Mouse (Mus musculus) ES-E14 (cell line): ENCODE measurements at regions not wholly inside any gene's neighbourhood (a gene's known extent, or its start where the extent isn't known, plus 50 kb on each side); places are given as distances from the start of the nearest gene placed in this dataset.

Experiments used
- DNase-seq: peaks from one replicate; pipeline ENCODE4 v3.0.0-alpha.2; 2013; ENCODE audit warnings: low read depth, low spot score
- H3K27ac ChIP-seq: 2 replicates; pipeline ENCODE4 v1.5.1; 2012; ENCODE audit warnings: low read depth, mild to moderate bottlenecking, low read length, moderate library complexity, mixed read lengths; ENCODE audit not compliant: poor library complexity, insufficient read depth, severe bottlenecking
- H3K36me3 ChIP-seq: 2 replicates; pipeline ENCODE4 v1.6.1; 2012; ENCODE audit warnings: mild to moderate bottlenecking, low read length, moderate library complexity, mixed read lengths; ENCODE audit not compliant: control insufficient read depth, poor library complexity, insufficient read depth, severe bottlenecking
- H3K4me1 ChIP-seq, 2 experiments: fragments of 150-350 bp in 1 of 2; sonication (generic) in 1 of 2; 2 replicates each; pipeline ENCODE4 v1.6.1; 2012; ENCODE audit warnings: low read length in 2 of 2, mild to moderate bottlenecking in 1 of 2, mixed read lengths in 1 of 2; ENCODE audit not compliant: control insufficient read depth in 2 of 2, insufficient read depth in 2 of 2, poor library complexity in 1 of 2
- H3K4me3 ChIP-seq, 2 experiments: fragments of 150-350 bp in 1 of 2; sonication (generic) in 1 of 2; 2 replicates each; pipeline ENCODE4 v1.5.1; 2012; ENCODE audit warnings: low read length in 2 of 2, low read depth in 1 of 2, mild to moderate bottlenecking in 1 of 2, mixed read lengths in 1 of 2; ENCODE audit not compliant: insufficient read depth in 1 of 2, poor library complexity in 1 of 2, severe bottlenecking in 1 of 2
- H3K9ac ChIP-seq: 2 replicates; pipeline ENCODE4 v1.6.1; 2012; ENCODE audit warnings: low read depth, mild to moderate bottlenecking, low read length, mixed read lengths; ENCODE audit not compliant: poor library complexity, insufficient read depth, severe bottlenecking
- H3K9me3 ChIP-seq: fragments of 150-350 bp; sonication (generic); 2 replicates; pipeline ENCODE4 v1.6.1; 2012; ENCODE audit warnings: low read depth, mild to moderate bottlenecking, low read length; ENCODE audit not compliant: control insufficient read depth, insufficient read depth
- CHD2 ChIP-seq: IDR thresholded peaks from 2 replicates; pipeline ENCODE4 v1.6.1; 2014; ENCODE audit warnings: mild to moderate bottlenecking, low read depth, low read length, inconsistent platforms
- HCFC1 ChIP-seq: IDR thresholded peaks from 2 replicates; pipeline ENCODE4 v1.6.1; 2012; ENCODE audit warnings: low read length, inconsistent platforms, borderline replicate concordance; ENCODE audit not compliant: insufficient read depth
- MAFK ChIP-seq: IDR thresholded peaks from 2 replicates; pipeline ENCODE4 v1.6.1; 2014; ENCODE audit warnings: mild to moderate bottlenecking, low read depth, low read length, inconsistent platforms; ENCODE audit not compliant: insufficient read depth
- ZC3H11A ChIP-seq: IDR thresholded peaks from 2 replicates; pipeline ENCODE4 v1.6.1; 2012; ENCODE audit warnings: low read depth, mild to moderate bottlenecking, inconsistent platforms, low read length, borderline replicate concordance
- ZNF384 ChIP-seq: IDR thresholded peaks from 2 replicates; pipeline ENCODE4 v1.6.1; 2012; ENCODE audit warnings: low read depth, low read length, inconsistent platforms
- in situ Hi-C, 2 experiments: fragments of 600-800 bp; cut with MboI; formaldehyde crosslinking; loops; one replicate each; pipeline ENCODE4 v1.15.1; 2025; ENCODE audit warnings: low sequenced_read_pairs in 2 of 2, inconsistent platforms in 1 of 2; ENCODE audit not compliant: unreplicated experiment in 2 of 2

DNA sequence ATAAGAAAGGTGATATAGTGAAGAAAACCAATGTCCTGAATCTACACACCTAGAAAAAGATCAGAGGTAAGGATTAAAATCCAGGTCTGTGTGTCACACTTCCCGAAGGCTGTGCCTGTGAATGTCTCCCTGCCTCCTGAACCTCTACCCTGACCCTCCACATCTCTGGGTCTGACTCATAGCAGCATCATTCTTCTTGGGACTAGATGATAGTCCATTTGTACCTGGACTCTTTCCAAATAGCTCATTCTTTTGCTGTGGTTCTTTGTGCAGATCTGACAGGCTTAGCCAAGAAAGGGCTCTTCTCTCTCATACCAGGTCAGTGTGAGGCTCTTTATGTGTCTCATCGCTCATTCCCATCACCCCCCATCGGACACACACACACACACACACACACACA is 146.8 kb upstream of the 4930535I16Rik start:
- no peak overlapping the region for H3K9ac ChIP-seq
- in situ Hi-C loops = no loop called here
- H3K9me3 ChIP-seq = no peaks in the 10 kb centered on the region
- no peaks in the 10 kb centered on the region for H3K4me1 ChIP-seq
- DNase-seq = no peak
- no peak overlapping the region for H3K27ac ChIP-seq
- TF ChIP-seq CHD2 = no peak
- no peak for TF ChIP-seq HCFC1
- no peak for TF ChIP-seq MAFK
- TF ChIP-seq ZNF384 = no peak
- no peak for TF ChIP-seq ZC3H11A
- H3K4me3 ChIP-seq = no peak overlapping the region
- no peaks in the 10 kb centered on the region for H3K36me3 ChIP-seq

DNA sequence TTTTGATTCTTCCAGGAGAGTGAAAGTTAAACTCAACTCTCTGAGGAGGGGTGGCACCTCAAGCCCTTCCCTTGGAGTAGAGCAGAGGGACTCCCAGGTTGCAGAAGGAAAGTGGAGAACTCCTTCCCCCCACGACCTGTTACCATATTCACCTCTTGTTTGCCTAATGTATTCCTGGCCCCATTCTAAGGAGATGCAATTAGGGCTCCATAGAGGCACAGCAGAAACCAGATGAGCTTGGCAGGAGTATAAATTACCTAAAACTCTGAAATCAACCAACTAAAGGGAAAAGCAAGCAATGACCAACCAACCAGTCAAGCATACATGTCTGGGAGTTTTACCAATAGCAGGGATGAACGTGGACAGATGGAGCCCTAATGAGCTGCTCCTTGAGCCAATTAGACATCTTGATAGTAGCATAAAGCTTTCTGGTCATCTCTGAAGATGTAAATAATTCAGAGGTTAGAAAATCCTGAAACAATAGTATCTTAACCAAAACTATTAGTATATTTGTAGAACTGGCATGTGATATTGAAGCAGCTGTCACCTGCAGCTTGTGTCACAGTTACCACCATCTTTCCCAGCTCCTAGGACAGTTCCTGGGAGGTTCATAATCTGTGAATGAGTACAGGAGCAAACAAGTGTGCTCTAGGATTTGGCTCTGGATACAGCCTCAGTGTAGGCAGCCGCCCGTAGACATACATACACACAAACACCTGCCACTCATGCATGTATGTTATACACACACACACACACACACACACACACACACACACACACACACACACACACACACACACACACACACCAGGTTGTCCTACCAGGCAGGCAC is 145.7 kb upstream of the 4930535I16Rik start:
- H3K4me3 ChIP-seq = no peak overlapping the region
- in situ Hi-C loops = no loop called here

DNA sequence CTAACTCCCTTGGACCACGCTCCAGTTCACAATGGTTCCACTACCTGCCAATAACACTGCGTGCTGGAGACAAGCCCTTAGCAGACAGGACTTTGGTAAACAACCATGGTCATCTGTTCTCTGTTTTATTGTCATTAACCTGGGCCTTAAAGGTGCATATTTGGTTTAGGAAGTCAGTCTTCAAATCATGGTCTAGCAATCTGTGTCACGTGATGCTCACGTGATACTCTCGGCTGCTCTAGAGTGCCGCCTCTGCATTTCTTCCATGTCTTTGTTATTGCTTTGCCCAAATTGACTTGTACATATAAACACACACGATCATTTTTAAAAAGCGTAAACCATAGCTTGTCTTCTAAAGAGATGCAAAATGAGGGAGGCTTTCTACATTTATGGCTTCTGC is 139.8 kb upstream of the 4930535I16Rik start:
- no peak for DNase-seq
- H3K9me3 ChIP-seq = no peaks in the 10 kb centered on the region
- TF ChIP-seq ZNF384 (no peak), CHD2 (no peak), HCFC1 (no peak), ZC3H11A (no peak), MAFK (no peak)
- H3K4me3 ChIP-seq = no peak overlapping the region
- no peak overlapping the region for H3K27ac ChIP-seq
- peaks cover 2 to 12% of the 10 kb centered on the region in 2 experiments for H3K4me1 ChIP-seq
- in situ Hi-C loops = no loop called here
- H3K36me3 ChIP-seq = no peaks in the 10 kb centered on the region
- no peak overlapping the region for H3K9ac ChIP-seq

More for the DNA sequence above, 145.7 kb upstream of the 4930535I16Rik start:
- Histone ChIP-seq H3K27ac (no peak overlapping the region), H3K4me1 (no peaks in the 10 kb centered on the region), H3K36me3 (no peaks in the 10 kb centered on the region), H3K9me3 (no peaks in the 10 kb centered on the region), H3K9ac (no peak overlapping the region)
- TF ChIP-seq CHD2 = no peak
- no peak for TF ChIP-seq ZC3H11A
- no peak for DNase-seq

DNA sequence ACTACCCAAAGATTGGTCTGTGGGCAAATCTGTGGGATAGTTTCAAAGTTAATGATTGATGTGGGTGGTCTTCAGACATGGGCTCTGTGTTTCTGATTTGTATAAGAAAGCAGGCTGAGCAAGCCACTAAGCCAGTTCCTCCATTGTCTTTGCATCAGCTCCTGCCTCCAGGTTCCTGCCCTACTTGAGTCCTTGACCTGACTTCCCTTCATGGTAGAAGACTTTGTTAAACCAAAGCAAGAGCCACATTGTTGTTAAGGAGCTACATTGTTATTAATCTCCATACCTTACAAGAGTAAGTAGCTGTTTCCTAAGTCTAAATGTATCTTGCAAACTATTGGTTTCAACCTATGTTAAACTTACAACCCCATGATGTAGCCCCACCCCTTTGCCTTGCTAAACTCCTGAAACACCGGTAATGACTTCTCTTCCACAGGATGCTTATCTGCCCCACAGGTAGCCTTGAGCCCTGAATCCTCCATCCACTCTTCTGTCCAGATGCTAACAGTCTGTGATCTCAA is 136.5 kb upstream of the 4930535I16Rik start:
- Histone ChIP-seq H3K9me3 (no peaks in the 10 kb centered on the region), H3K9ac (no peak overlapping the region), H3K36me3 (no peaks in the 10 kb centered on the region), H3K4me1 (peaks cover 2 to 12% of the 10 kb centered on the region in 2 experiments), H3K4me3 (no peak overlapping the region), H3K27ac (peak overlapping the region; percentile 44; the same call in 1 of the 2 replicates)
- TF ChIP-seq HCFC1 (no peak), MAFK (no peak), ZC3H11A (no peak), CHD2 (no peak), ZNF384 (no peak)
- in situ Hi-C loops = no loop called here
- DNase-seq = no peak
